Mouse (Mus musculus) liver, postnatal 0 days (tissue): ENCODE measurements around the gene Trnau1ap. TPM values are rescaled to one million over a fixed set of nuclear protein-coding genes. Genes with fewer than 3 reads are reported as not detected.

Experiments
- ATAC-seq: fragments of 200-750 bp; cut with Nextera tagmentation; 2 replicates; pipeline ENCODE4 v1.8.0; 2017; ENCODE audit warnings: mild to moderate bottlenecking, moderate library complexity
- DNase-seq: peaks from one replicate; pipeline ENCODE4 v3.0.0-alpha.2; 2016
- H3K27ac ChIP-seq: fragments of 300-500 bp; sonication (generic); 2 replicates; pipeline ENCODE4 v1.5.1; 2014; ENCODE audit warnings: antibody characterized with exemption, moderate library complexity, mild to moderate bottlenecking, low read depth
- H3K27me3 ChIP-seq: fragments of 300-500 bp; sonication (generic); 2 replicates; pipeline ENCODE4 v1.6.1; 2014; ENCODE audit warnings: low read length, control low read depth, mixed read lengths; ENCODE audit not compliant: insufficient read depth
- H3K36me3 ChIP-seq: fragments of 300-500 bp; sonication (generic); replicated peaks from 2 replicates; pipeline ENCODE4 v1.6.1; 2014; ENCODE audit warnings: mild to moderate bottlenecking, control low read depth, low read length, moderate library complexity, mixed read lengths; ENCODE audit not compliant: insufficient read depth
- H3K4me1 ChIP-seq: fragments of 300-500 bp; sonication (generic); 2 replicates; pipeline ENCODE4 v1.6.1; 2014; ENCODE audit warnings: antibody characterized with exemption, mild to moderate bottlenecking, control low read depth; ENCODE audit not compliant: insufficient read depth
- H3K4me2 ChIP-seq: fragments of 300-500 bp; sonication (generic); 2 replicates; pipeline ENCODE4 v1.6.1; 2014; ENCODE audit warnings: low read depth, mild to moderate bottlenecking, low read length, moderate library complexity, mixed read lengths
- H3K4me3 ChIP-seq: fragments of 300-500 bp; sonication (generic); 2 replicates; pipeline ENCODE4 v1.5.1; 2014; ENCODE audit warnings: low read depth, low read length
- H3K9ac ChIP-seq: fragments of 300-500 bp; sonication (generic); replicated peaks from 2 replicates; pipeline ENCODE4 v1.6.1; 2014; ENCODE audit warnings: mild to moderate bottlenecking, moderate library complexity
- H3K9me3 ChIP-seq: fragments of 300-500 bp; sonication (generic); 2 replicates; pipeline ENCODE4 v1.6.1; 2016; ENCODE audit warnings: mild to moderate bottlenecking, control low read depth, low read length, mixed read lengths
- CTCF ChIP-seq: sonication (generic); IDR thresholded peaks from 2 replicates; pipeline ENCODE4 v1.5.1; 2016; ENCODE audit warnings: antibody characterized with exemption, low read depth
- EP300 ChIP-seq: IDR thresholded peaks from 2 replicates; pipeline ENCODE4 v1.6.1; 2016; ENCODE audit warnings: antibody characterized with exemption, low read depth, mild to moderate bottlenecking
- WGBS: fragments of 180-500 bp; shearing (Covaris S2); extraction: QIAGEN DNeasy Blood & Tissue Kit; methylation state at CpG from one replicate; pipeline ENCODE4 v1.1.7; 2014; ENCODE audit not compliant: insufficient replicate concordance; 5-methylcytosine and 5-hydroxymethylcytosine counted together
- polyA plus RNA-seq: library from polyadenylated mRNA; unstranded; fragments of >200 nt; fragmentation: Nextera tagmentation; extraction: Ambion mirVana; gene quantifications from 2 replicates; pipeline ENCODE4 v1.2.1, GENCODE M21; 2015

Trnau1ap gene
- polyA plus RNA-seq, 1 experiment from 2014 or later: 30.4 TPM

DNA sequence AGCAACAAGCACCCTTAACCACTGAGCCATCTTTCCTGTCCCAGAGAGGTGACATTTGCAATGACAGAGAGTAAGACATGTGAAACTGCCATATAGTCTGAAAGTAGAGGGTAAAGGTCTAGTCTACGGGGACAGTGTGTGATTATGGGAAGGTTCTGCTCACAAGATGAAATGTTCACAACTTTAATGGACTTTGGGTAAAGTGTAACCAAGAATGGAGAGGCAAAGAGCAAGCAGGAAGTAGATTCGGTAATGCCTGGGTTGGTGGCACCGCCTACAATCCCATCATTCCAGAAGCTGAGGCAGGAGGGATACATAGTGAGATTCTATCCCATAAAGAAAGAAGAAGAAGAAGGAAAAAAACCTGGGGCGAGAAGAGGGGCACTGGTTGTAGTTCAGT is 16.9 kb upstream of the Trnau1ap start:
- Histone ChIP-seq H3K9me3 (no peaks in the 10 kb centered on the region), H3K36me3 (peaks cover 13% of the 10 kb centered on the region), H3K27me3 (no peaks in the 10 kb centered on the region), H3K4me2 (no peak overlapping the region), H3K9ac (no peak overlapping the region), H3K4me3 (no peak overlapping the region), H3K27ac (peak overlapping the region; percentile 48; the same call in 1 of the 2 replicates), H3K4me1 (peaks cover 22% of the 10 kb centered on the region)
- ATAC-seq (no peak), DNase-seq (no peak)
- TF ChIP-seq EP300 (no peak), CTCF (no peak)
- WGBS: 71% methylated on average over 4 of the region's 4 CpGs

DNA sequence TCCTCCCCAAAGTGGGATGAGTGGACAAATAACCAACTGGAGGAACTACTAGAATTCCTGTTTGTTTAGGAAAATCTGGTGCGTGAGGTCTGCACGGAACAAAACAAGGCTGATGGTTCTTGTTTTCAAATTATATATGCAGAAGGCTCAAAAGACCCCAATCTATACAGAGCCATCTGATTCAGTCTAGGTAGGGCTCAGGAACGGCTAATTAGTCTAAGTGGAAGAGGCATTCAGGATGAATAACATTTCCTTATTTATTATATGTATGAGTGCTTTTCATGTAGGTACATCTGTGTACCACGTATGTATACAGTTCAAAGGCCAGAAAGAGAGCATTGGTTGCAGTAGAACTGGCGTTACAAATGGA is 16.5 kb upstream of the Trnau1ap start:
- Histone ChIP-seq H3K36me3 (peaks cover 11% of the 10 kb centered on the region), H3K9ac (peak overlapping the region; percentile 90; the same call in 1 of the 2 replicates), H3K27ac (peak overlapping the region; percentile 48; the same call in 1 of the 2 replicates), H3K4me1 (peaks cover 22% of the 10 kb centered on the region), H3K4me2 (peak overlapping the region; percentile 98), H3K27me3 (no peaks in the 10 kb centered on the region), H3K9me3 (no peaks in the 10 kb centered on the region), H3K4me3 (peak overlapping the region; percentile 88)
- no peak for TF ChIP-seq CTCF
- no peak for TF ChIP-seq EP300
- ATAC-seq (no peak), DNase-seq (no peak)
- WGBS: 42% methylated on average over 5 of the region's 5 CpGs

DNA sequence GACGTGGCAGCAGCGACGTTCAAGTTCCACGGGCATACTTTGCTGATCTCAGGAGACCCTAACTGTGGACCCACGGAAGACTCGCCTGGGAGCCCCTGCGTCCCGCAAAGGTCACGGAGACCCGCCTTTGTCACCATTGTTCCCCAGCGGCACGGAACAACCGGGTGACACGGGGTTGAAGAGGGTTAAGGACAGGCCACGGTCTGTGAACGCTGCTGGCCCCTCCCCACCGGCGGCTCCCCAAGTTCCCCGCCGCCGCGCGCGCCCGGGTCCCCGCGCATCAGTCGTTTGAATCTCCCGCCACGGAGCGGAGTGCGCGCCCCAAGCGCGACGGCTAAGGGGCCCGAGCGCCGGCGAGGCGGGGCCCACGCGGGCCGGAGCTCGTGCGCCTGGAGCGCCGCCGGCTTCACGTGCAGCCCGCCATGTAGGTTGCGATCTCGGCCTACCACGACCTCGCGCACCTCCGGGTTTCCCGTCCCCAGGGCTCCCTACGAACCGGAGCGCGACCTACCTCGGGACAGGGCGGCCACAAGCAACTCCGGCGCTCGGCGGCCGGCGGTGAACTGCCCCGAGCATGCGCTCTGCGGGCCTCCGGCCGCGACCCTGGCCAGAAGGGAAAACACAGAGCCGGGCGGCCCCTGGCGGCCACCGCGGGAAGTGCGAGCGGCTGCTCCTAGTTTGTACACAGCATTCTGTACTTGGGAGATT is 16.0 kb upstream of the Trnau1ap start:
- Histone ChIP-seq H3K36me3 (peaks cover 7% of the 10 kb centered on the region), H3K4me3 (peak overlapping the region; percentile 88), H3K4me2 (peak overlapping the region; percentile 98), H3K9me3 (no peaks in the 10 kb centered on the region), H3K27ac (peak overlapping the region; percentile 85), H3K4me1 (peaks cover 22% of the 10 kb centered on the region), H3K27me3 (no peaks in the 10 kb centered on the region), H3K9ac (peak overlapping the region; percentile 90)
- ATAC-seq: peak; percentile 89
- WGBS: under 1% methylated on average over 62 of the region's 83 CpGs
- DNase-seq: peak; percentile 97
- peak; percentile 98 for TF ChIP-seq CTCF
- TF ChIP-seq EP300: no peak

DNA sequence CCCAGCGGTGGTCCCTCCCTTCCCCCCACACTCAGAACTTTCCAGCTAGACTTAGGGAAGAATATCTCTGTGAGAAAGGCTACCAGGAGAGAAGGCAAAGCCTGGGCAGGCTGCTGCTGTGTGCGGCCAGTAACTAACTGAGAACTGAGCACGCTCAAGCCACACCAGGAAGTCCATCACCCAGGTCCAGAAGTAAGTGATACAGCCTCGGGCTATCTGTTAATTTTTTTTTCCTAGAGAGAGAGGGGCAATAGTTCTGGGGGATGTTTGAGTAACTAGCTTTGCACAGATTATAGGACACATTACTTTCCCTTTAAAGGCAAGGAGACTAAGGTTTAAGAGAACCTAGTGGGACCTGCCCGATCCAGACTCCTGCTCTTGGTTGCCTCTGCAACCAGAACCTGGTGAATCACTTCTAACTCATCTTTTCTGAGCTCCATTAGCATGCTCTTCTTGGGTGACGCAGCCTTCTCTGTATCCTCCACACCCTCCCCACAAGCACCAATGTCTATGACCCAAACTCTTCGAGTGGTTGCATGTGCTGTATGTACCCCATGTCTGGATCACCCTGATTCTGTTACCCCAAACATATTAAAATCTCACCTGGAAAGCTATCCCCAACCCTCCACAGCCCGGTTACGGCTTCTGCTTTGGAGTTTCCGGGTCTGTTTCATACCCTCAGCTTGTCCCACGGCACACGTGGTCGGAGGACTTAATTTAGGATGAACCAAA is 15.2 kb upstream of the Trnau1ap start:
- Histone ChIP-seq H3K4me3 (peak overlapping the region; percentile 88), H3K27me3 (no peaks in the 10 kb centered on the region), H3K9me3 (no peaks in the 10 kb centered on the region), H3K9ac (peak overlapping the region; percentile 90), H3K4me2 (peak overlapping the region; percentile 98), H3K4me1 (peaks cover 22% of the 10 kb centered on the region), H3K27ac (peak overlapping the region; percentile 85), H3K36me3 (peaks cover 13% of the 10 kb centered on the region)
- DNase-seq (peak; percentile 35), ATAC-seq (peak; percentile 33)
- 2% methylated on average over 13 of the region's 13 CpGs for WGBS
- TF ChIP-seq EP300 (no peak), CTCF (no peak)

DNA sequence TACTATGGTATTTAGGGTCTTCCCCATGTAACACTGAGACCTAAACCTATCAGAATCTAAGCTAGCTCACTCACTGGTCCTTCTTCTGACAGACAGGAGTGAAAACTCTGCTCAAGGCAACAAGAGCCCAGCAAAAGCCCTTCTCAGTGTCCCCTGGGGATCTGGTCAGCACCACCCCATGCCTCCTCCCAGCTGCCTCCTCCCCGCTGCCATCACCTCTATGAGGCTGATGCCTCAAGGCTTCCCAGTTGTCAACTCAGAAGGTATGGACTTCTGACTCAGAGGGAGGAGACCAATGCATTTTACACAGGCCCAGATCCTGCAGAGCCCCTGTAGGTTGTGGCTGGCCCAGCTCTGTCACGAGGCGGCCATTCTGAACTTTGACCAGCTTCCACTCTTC is 12.1 kb upstream of the Trnau1ap start:
- Histone ChIP-seq H3K4me1 (peaks cover 22% of the 10 kb centered on the region), H3K27ac (no peak overlapping the region), H3K4me3 (no peak overlapping the region), H3K9ac (no peak overlapping the region), H3K4me2 (no peak overlapping the region), H3K9me3 (no peaks in the 10 kb centered on the region), H3K36me3 (peaks cover 38% of the 10 kb centered on the region), H3K27me3 (no peaks in the 10 kb centered on the region)
- TF ChIP-seq EP300: no peak
- no peak for TF ChIP-seq CTCF
- no peak for ATAC-seq
- DNase-seq: no peak
- 80% methylated on average over 3 of the region's 3 CpGs for WGBS

DNA sequence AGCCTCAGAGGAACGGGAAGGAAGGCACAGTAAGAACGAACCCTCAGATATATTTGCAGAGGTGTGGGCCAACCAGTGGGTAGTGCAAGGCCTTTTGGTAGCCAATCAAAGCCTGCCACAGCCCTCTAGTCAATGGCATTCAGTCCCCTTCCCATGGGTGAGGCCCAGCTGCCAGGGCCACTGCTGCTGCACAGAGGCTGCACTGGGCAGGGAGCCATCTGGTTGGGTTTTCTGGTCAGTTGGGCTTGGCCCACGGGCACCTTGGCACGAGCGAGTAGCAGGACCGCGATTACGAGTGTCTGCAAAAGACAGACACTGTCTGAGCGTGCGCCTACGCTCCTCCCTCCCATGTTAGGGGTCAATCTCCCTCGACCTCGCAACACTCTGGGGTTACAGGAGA is 9.6 kb upstream of the Trnau1ap start:
- H3K27ac ChIP-seq: no peak overlapping the region
- no peak for DNase-seq
- 91% methylated on average over 13 of the region's 13 CpGs for WGBS
- no peak overlapping the region for H3K4me2 ChIP-seq
- peaks cover 11% of the 10 kb centered on the region; the same call in 1 of the 2 replicates for H3K4me1 ChIP-seq
- TF ChIP-seq EP300 (no peak), CTCF (no peak)
- no peaks in the 10 kb centered on the region for H3K27me3 ChIP-seq
- no peak overlapping the region for H3K4me3 ChIP-seq
- ATAC-seq: no peak
- H3K9ac ChIP-seq: no peak overlapping the region
- peaks cover 61% of the 10 kb centered on the region for H3K36me3 ChIP-seq
- H3K9me3 ChIP-seq: no peaks in the 10 kb centered on the region
